Mouse (Mus musculus) leukemia stem cell, adult 10-12 weeks (primary cell): ENCODE data around the gene Mbd4. TPM values are rescaled to one million over a fixed set of nuclear protein-coding genes. Genes with fewer than 3 reads are reported as not detected.

Experiments used
- polyA plus RNA-seq: library from polyadenylated mRNA; stranded (reverse); fragments of >175 nt; gene quantifications from 2 replicates; pipeline ENCODE4 v1.2.3, GENCODE M21; 2012; ENCODE audit warnings: low replicate concordance

Gene Mbd4
- 0.30 and 1.8 TPM in 2 replicates for polyA plus RNA-seq

GRCm38 (mm10) chr6:115853091-115853813, at the start of gene Mbd4, which contains the start of gene Ift122:
Mbd4 (minus strand) TSS chr6:115853371.
Ift122 (plus strand) TSS chr6:115853470.

GRCm38 (mm10) chr6:115838161-115838597, 15.0 kb downstream of the Mbd4 start, which contains the start of gene Efcab12:
Efcab12 (minus strand) TSS chr6:115838412.

GRCm38 (mm10) chr6:115808488-115809231, 44.5 kb downstream of the Mbd4 start, which contains the start of gene Rpl32:
Rpl32 (minus strand) TSS chr6:115808747.

Other genes with a start within 250 kb of the Mbd4 start
- 17.5 and 39.2 TPM in 2 replicates for gene Raf1, start 176.7 kb downstream of the Mbd4 start, polyA plus RNA-seq
- gene Tmem40, start 91.0 kb downstream of the Mbd4 start, polyA plus RNA-seq, result 4.4 and 5.8 TPM in 2 replicates
- gene Cand2, start 78.8 kb downstream of the Mbd4 start, polyA plus RNA-seq, result 1.1 and 1.3 TPM in 2 replicates
- 458 and 578 TPM in 2 replicates for gene Rpl32, start 44.6 kb downstream of the Mbd4 start, polyA plus RNA-seq
- 0.16 and 0.19 TPM in 2 replicates for gene Efcab12, start 15.0 kb downstream of the Mbd4 start, polyA plus RNA-seq
- gene Ift122, start 99 bp upstream of the Mbd4 start, polyA plus RNA-seq, result 0.11 and 1.0 TPM in 2 replicates
- gene Rho, start 78.4 kb upstream of the Mbd4 start, polyA plus RNA-seq, result not detected in 2 replicates
- gene H1foo, start 91.6 kb upstream of the Mbd4 start, polyA plus RNA-seq, result not detected in 2 replicates
- gene Plxnd1, start 141.6 kb upstream of the Mbd4 start, polyA plus RNA-seq, result 9.5 and 11.0 TPM in 2 replicates